Mouse (Mus musculus) left cerebral cortex, postnatal 14 days (tissue): ENCODE measurements around the gene Fgd5. TPM values are rescaled to one million over a fixed set of nuclear protein-coding genes. Genes with fewer than 3 reads are reported as not detected.
"Not testable (repeated sequence)": the region's sequence is repeated elsewhere in the genome, so short reads cannot be mapped to it uniquely, and the experiment has no call there.

Source experiments
- DNase-seq, 2 experiments: peaks; one replicate each; pipeline ENCODE4 v3.0.0; 2021 to 2022; ENCODE audit warnings: low spot score in 2 of 2, mixed read lengths in 1 of 2
- intact Hi-C: fragments of 180-260 bp; cut with DNase I; formaldehyde crosslinking; loops from one replicate; pipeline ENCODE4 v1.15.1; 2025
- long read RNA-seq, 2 experiments: library from polyadenylated mRNA; stranded (forward); transcript quantifications; one replicate each; pipeline ENCODE4 v2.0.0; 2021
- total RNA-seq, 2 experiments: library from RNA; stranded (reverse); gene quantifications; 2 replicates each; pipeline ENCODE4 v1.2.3; 2021

The Fgd5 gene
- 1 to 10 TPM; 6.2 to 7.0 TPM for total RNA-seq
- long read RNA-seq, experiment 1, full-length matches to known transcripts, result 2 of 5 reads
- long read RNA-seq, experiment 1, partial matches to known transcripts, result 1 of 5 reads
- long read RNA-seq, experiment 1, other reads (novel, unspliced or antisense), result 2 of 5 reads
- long read RNA-seq, experiment 2, full-length matches to known transcripts, result 3 of 4 reads
- long read RNA-seq, experiment 2, partial matches to known transcripts, result 1 of 4 reads
- long read RNA-seq, experiment 2, other reads (novel, unspliced or antisense), result 0 of 4 reads

DNA sequence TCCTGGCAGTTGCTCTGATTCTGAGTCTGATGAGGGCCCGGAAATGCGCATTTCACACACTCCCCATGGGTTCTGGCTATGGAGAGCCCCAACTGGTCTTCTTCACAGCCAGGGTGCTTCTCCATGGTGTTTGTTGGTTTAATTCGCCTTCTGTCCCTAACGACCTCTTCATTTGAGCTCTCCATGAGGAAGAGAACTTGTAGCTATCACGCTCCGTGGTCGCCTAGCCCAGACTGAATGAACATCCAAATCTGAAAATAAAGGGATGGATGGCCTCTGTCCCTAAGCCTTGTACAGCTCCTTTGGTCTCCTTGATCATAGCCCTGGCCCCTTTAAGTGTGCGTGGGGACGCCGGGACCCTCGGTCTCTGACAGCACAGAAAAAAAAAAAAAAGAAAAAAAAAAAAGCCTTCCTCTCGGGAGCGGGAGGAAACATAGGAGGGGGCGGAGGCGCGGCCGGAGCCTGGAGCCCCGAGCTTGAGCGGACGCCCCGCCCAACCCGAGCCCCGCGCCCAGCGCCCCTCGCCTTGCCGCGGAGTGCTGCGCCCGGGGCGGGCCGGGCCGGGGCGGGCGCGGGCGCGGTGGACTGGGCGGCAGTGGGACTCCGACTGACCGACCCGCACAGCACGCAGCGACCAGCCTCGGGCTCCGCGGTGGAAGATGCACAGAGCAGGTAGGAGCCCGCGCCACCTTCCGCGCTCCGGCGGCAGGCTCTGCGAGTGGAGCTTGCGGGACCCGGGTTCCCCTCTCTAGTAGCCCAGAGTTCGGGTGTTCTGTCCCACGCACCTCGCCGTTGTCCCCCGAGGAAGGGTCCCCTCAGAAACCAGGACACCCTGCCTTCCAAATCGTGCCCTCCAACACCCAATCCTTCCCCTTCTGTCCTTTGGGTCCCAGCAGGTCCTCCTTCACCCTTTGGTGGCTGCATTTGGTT lies at the start of gene Fgd5:
Gene Fgd5, plus strand, starts transcription at position 508 of the 930 bp plus-strand sequence.
- DNase-seq, result no peak
- intact Hi-C loops, result no loop called here

DNA sequence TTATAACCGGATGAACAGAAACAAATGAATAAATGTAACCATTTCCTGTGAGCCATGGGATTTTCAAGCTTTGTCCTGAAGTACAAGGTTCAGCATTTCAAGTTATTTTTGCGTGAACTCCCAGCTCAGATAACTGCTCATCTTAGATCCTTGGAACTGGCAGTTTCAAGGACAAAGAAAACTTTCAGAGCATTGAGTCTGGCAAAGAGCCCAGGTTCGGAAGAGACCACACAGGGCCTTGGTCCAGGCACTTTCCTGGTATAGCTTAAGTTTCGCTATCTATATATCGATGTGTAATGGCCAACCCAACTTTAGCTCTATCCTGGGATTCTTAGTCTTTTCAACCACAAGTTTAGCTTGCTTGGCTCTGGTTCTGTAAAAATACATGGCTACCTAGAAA lies 47.4 kb upstream of the Fgd5 start:
- no peak for DNase-seq
- intact Hi-C loops, result no loop called here

DNA sequence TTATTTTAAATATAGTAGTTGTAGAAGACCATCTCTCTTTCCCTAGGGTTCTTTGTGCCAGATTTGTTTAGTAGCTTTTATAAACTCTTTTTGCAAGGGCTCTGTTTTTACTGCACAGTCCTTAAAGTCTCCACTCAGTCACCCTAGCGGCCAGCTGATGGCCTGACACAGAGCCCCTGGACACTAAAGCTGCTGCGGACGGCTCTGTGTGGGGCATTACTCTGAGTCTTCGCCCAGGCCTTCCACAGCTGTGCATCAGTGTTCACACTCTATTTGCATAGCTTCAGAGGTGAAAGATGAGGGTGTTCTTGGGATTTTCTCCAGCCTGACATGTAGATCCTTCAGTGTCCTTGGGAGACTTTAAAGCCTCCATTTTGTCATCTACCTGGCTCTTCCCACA lies 40.2 kb upstream of the Fgd5 start:
- no peak for DNase-seq
- intact Hi-C loops, result no loop called here

DNA sequence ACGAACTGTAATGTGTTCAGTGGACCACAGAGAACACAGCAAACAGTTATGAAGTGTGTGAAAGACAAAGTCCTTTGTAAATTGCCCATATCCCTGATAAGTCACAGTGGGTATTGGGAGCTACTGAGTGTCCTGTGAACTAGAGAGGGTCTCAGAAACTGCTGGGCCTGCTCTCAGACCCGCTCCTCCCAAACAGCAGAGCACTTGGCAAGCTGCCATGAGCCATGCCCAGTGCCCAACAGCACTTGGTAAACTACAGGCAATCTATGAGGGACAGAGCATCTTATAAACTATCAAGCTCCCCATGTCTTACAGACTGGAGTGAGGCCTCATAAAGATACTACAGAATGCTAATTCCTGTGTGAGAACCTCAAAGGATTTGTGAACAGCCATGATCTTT lies 30.3 kb upstream of the Fgd5 start:
- intact Hi-C loops, result no loop called here
- DNase-seq, result no peak

DNA sequence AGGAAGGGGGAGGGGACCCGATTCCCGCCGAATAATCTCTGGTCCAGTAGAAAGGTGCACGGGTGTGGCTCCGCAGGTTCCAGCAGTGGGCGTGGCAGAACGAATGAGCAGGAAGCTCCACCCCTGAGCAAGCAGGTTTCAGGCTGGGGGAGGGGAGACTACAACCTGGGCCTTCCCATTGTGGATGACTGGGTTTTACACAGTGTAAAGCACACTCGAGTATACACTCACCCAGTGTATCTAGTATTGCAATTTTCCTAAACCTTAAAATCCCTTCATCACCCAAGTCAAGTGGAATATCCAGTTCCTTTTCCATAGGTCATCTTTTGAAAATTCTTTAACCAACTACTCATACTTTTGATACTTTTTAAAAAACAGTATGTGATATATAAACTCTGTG lies 20.7 kb upstream of the Fgd5 start:
- DNase-seq, intact Hi-C loops: not testable (repeated sequence)

DNA sequence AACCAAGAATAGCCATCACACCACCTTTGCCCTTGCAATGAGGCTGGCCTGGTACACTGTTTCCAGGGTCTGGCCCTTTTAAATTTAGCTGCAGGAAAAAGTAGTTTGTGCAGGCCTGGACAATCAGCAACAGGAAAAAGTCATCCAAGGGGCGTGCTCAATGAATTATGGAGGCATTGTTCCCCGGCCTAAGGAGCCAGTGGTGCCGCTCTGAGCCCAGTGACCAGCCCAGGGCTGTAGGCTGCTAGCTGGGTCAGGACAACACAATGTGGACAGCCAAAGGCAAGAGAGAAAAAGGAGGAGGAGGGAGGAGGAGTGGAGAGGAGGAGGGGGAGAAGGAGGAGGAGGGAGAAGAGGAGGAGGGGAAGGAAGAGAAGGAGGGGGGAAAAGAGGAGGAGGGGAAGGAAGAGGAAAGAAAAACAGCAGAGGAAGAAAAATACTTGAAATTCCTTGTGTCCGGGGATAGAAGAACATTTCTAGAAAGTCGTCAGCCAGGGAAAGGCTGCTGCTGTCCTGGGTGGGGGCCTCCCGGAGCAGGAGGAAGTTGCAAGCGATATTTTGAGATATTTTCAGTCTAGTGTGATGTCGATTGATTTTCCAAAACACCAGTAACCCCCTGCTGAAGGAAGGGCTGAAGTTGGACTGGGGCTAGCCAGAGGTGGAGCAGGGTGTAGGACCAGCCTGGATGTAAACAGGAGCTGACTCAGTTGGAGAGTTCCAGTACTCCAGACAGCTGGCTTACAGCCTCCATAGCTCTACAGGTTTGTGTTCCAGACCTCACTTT lies 18.5 kb upstream of the Fgd5 start:
- intact Hi-C loops, result no loop called here
- no peak for DNase-seq

DNA sequence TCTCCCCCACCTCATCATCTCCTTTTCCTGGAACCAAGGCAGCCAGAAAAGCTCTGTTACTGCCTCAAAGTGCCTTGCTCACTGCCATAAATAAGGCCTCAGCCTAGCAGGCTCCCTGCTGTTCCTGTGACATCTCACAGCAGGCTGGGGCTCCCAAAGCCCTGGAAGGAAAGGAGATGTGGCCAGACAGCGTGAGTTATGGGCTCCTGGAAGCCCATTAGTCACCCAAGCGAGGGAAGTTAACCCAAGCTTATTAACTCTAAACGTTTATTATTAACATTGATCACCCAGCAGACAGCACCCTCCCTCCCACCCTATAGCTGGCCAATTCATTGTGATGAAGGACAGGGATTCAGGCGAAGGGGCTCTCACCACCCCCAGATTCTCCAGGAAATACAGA lies 15.2 kb upstream of the Fgd5 start:
- intact Hi-C loops, result no loop called here
- DNase-seq, result no peak

DNA sequence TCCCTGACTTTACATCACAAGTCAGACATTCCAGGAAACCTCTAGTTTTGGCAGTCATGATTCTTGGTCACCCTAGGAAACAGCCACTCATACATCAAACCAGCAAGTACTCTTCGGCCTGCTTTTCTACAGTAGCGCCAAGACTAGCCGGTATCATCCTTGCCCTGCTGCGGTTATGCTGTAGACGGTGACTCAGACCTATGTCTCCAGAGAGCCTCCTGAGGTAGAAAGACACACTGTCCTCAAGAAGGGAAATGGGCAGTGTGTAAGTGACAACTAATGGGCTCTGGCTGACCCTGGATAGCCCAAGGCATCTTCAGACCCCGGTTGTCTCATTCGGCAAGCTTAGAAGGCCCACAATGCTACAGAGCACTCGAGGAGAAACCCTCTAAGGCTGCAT lies 13.6 kb upstream of the Fgd5 start:
- intact Hi-C loops, result no loop called here

DNA sequence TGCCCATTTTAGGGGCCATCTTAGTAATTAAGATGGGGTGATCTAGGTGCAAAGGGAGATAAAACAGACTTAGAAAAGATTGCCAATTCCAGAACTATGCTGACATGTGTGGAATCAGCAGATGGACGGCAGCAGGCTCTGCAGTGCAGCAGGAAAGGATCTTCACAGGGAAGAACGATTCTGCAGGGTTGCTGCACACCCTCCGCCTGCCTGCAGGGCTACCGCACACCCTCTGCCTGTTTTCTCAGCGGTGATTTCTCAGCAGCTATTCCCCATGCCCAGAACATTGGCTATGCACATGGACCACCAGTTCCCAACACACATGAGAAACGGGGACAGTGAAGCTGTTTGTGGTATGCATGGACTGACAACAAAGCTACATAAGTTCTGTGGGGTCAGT lies 12.7 kb upstream of the Fgd5 start:
- intact Hi-C loops, result no loop called here
- DNase-seq, result no peak

More for the DNA sequence above, 13.6 kb upstream of the Fgd5 start:
- no peak for DNase-seq

DNA sequence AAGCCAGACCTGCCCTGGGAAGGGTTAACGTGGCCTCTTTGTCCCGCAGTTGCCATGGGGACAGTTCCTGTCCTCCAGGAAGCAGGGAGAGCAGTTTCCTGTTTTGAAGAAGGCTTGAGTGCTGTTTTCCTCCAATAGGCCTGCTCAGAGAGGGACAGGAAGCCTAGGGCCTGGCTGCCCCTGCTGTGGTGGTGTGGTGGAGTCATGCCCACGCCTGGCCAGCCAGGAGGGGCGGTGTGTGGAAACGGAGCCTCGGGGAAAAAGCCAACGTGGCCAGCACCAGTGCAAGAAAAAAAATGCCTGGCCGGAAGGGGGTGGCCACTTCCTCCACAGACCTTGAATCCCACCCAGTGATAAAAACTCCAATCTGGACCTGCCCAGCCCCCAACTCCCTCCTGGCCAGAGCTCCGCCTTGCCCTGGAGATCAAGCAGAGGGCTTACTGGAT lies 6.5 kb upstream of the Fgd5 start:
- intact Hi-C loops, result no loop called here
- DNase-seq, result no peak

DNA sequence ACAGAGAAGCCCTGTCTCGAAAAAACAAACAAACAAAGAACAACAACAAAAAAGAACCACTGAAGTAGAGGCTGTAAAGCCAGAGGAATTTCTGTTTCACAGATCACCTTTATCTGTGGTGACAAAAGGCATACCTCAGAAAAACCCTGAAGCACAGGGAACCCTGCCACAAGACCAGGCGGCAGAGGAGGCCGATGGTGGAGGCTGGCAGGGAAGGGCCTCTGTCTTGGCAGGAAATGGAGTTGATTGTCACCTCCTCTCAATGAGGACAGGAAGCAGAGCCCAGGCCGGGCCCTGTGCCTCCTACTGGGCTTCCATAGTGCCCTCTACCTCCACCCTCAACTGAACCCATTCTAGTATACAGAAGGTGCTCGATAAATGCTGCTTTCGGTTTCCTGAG lies 4.7 kb upstream of the Fgd5 start:
- intact Hi-C loops, result no loop called here
- no peak for DNase-seq

DNA sequence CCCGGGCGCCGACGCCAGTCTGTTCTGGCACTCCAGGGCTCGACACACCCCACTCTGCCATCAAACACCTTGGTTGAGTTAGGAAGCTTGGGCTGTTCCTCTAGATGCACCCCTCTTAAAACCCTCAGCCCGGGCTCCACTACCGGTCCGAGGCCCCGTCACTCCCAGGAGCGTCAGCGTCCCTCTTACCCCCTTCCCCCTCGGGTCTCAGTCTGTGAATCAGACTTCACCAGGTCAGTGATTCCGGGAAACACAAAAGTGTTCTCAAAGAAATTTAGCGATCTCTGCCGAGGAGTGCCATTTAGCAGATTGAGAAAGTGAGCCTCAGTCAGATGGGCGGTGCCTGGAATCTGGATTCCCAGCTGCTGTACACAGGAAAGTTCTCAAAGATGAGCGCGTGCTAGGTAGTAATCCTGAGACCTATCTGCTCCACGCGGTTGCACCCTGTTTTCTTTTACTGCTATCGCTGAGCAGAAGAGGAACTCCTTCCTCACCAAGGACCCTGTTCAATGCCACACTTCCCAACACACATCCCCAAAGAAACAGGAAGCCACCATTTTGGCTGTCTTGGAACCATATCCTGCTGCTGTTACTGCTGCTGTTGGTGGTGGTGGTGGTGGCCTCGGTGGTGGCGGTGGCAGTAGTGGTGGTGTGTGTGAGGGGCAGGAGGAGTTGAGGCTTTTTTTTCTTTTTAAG lies 771 bp downstream of the Fgd5 start:
- no peak for DNase-seq
- intact Hi-C loops, result no loop called here

DNA sequence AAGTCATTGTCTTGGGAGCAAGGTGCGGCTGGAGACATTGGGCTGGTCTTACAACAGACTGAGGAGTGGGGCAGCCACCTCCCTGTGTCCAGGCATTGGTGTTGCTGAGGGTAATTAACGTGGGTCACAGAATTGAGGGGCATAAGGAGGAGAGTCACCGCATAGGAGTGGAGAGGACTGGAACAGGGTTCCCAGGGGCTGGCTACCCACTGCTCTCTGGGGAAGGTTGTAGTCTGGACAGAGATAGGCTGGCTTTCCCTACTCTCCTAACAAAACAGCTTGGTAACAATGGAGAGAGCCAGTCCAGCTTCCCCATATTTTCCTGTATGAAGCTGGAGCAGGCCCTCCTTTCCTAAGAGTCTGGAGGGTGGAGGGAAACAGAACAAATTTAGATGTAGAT lies 1.3 kb downstream of the Fgd5 start:
- DNase-seq, result no peak
- intact Hi-C loops, result no loop called here

DNA sequence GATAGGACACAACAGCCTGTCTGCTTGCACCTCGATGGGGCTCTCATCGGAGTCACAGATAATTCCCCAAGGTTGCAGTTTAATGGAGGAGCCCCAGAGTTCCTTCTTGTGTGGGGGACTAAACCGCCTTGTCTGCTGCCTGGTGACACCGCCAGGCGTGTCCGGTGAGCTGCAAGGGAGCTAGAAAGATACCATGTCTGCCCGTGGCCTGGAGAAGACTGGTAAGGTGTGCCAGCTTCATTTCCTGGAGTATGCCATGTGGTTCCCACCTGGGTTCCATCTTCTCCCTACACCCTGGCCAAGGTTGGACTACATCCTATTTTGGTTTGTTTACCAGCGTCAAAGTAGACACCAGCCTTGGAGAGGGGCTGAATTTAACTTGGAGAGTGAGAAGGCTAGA lies 11.4 kb downstream of the Fgd5 start:
- intact Hi-C loops, result no loop called here

DNA sequence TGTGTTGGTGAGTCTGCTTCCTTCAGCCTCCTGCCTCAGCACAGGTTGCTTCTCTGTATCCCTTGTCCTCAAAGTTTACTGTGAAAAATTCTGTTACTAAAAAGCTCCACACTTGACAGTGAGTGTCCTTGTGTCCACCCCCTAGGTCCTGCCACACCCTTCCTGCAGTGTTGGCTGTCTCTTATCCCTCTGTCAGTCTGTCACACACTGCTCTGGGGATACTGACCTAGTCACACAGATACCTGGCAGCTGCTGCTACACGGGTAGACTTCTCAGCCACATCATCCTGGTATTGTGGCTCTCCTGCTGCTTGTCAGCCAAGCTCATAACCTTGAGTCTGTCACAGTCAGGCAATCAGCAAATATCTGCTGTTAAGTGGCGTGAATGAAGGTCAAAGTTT lies 14.1 kb downstream of the Fgd5 start:
- no peak for DNase-seq
- intact Hi-C loops, result no loop called here

More for the DNA sequence above, 11.4 kb downstream of the Fgd5 start:
- no peak for DNase-seq

DNA sequence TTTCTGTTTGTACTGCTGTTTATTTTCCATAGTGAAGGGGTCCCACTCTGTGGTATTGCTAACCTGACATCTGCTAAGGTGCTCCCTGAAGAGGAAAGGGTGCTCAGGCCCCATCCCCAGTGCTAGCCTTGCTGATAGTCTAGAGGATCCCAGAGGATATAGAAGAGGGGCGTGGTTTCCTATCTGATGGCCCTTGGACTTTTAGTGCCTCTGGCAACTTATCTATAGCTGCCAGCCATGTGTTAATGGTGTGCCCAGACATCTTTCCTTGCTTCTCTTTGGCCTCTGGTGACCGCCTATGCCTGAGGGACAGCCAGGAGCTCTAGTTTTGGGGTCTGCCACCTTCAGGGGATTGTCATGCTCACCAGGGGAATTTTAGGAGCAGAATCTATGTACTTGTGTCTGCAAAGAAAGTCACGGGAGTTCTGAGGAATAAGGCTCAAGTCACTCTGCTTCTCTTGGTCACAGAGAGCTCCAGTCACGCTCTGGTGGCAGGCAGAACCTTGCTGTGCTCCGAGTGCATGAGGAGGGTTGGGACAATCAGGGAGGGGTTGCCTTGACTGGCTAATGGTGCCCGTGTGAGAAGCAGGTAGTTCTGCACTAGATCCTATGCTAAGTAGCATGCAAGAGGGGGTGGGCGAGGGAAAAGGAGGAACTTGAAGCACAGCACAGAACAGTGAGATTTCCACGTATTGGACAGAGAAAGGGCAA lies 15.3 kb downstream of the Fgd5 start:
- DNase-seq, result no peak
- intact Hi-C loops, result no loop called here

DNA sequence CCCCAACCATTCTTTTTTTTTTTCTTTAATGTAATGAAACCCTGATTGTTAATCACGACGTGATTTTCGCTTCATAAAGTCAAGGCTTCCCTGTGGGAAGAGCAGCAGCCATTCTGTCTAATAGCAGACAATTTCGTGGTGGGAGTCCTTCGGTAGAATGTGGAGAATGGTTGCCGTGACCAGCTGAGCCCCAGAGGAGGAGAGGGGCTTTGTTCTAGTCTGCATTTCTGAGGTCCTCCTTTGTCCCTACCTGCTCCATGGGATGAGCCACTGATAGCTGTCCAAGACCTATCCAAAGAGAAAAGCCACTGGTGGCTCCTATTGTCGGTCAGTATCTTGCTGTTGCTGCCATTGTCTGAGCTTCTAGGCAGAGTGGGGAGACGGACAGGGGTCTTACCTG lies 17.4 kb downstream of the Fgd5 start:
- DNase-seq, result no peak
- intact Hi-C loops, result no loop called here

DNA sequence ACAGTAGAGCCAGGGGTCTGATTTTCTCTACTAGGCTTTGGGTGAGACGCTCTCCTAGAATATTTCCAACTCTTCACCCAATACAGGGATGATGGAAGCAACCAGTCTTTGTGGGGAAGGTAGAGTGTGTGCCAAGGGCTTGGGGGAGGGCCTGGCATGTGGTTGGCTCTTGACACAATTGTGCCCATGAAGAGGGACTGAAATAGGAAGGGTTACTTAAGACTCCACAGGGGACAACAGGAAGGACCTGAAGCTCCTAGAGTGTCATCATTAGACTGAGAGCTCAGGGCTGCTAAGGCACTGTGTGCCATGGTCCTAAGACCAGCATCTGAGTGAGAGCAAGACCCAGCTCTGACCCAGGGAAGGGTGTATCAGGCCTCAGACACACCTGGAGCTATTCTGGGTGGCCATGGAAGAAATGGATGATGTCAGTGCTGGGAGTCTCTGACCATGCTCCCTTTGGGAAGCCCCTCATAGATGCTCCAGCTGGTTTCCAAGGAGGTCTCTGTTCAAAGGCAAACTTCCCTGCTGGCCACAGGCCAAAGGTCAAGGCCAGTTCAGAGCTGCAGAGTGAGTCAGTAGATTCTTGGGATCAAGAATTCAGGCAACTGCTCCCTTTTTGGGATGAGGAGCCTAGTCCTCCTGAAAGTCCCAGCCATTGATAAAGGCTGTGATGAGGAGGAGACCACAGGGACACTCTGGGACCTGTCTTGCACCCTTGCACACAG lies 24.0 kb downstream of the Fgd5 start:
- intact Hi-C loops, result no loop called here
- no peak for DNase-seq
